Mouse (Mus musculus) WW6 (cell line): ENCODE measurements around the gene Msrb1.
"Not testable (repeated sequence)": the region's sequence is repeated elsewhere in the genome, so short reads cannot be mapped to it uniquely, and the experiment has no call there.

Experiments used
- DNase-seq: peaks from one replicate; pipeline ENCODE4 v3.0.0-alpha.2; 2013; ENCODE audit warnings: low read depth, low spot score

The Msrb1 gene

GRCm38 (mm10) chr17:24719494-24720222, 16.8 kb upstream of the Msrb1 start:
- peak; percentile 93 for DNase-seq

GRCm38 (mm10) chr17:24720616-24721015, 15.8 kb upstream of the Msrb1 start:
- not testable (repeated sequence) for DNase-seq

DNA sequence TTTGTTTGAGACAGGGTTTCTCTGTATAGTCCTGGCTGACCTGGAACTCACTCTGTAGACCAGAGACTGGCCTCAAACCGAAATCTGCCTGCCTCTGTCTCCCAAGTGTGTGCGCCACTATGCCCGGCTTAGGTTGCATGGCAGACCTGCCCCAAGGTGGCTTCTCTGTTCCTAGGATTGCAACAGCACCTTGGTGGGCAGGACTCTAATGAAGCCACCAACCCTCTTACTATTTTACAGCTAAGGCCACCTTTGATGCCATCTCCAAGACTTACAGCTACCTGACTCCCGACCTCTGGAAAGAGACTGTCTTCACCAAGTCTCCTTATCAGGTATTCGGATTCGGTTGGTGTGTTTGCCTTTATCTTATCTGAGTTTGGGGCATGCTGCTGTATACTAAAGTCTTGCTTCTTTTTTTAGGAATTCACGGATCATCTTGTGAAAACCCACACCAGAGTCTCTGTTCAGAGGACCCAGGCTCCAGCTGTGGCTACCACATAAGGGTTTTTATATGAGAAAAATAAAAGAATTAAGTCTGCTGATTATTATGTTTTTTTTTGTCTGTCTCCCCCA, 15.0 kb upstream of the Msrb1 start:
- DNase-seq: not testable (repeated sequence)

- no peak for DNase-seq
Observed at GRCm38 (mm10) chr17:24722220-24722924, 14.1 kb upstream of the Msrb1 start.

- no peak for DNase-seq
Observed at GRCm38 (mm10) chr17:24723122-24723880, 13.1 kb upstream of the Msrb1 start.

DNA sequence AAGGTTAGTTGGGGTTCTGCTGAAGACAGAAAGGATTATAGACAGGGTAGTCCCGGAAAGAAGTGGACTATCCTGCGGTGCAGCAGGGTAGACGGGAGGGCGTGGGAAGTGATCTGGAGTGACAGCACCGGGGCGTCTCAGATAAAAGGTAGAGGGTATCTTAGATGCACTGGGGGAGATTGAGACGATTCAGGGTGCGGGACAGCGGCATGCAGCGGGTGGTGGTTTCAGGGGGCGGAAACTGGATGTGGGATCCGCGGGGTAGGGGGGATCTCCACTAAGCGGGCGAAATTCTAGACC, 12.6 kb upstream of the Msrb1 start:
- no peak for DNase-seq

- peak; percentile 83 for DNase-seq
Observed at GRCm38 (mm10) chr17:24724184-24724583, 12.3 kb upstream of the Msrb1 start, which contains the start of gene Ndufb10. Gene Ndufb10, minus strand, starts transcription at chr17:24724478.

DNA sequence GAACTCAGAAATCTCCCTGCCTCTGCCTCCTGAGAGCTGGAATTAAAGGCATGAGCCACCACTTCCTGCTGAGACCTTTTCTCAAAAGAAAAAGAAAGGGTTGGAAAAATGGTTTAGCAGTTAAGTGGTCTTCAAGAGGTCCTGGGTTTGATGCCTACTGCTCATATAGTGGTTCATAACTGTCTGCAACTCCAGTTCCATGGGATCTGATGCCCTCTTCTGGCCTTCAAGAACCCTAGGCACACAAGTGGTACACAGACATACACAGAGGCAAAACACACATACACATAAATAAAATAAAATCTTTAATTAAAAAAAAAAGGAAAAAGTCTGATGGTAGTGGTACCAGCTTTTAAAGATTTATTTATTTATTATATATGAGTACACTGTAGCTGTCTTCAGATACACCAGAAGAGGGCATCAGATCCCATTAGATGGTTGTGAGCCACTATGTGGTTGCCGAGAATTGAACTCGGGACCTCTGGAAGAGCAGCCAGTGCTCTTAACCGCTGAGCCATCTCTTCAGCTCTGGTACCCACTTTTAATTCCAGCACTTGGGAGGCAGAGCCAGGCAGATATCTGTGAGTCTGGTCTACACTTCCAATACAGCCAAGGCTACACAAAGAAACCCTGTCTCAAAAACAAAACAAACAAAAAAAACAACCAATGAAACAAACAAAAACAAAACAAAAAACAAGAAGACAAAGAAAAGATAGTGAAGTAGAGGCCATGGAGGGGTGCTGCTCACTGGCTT, 10.6 kb upstream of the Msrb1 start:
- no peak for DNase-seq

DNA sequence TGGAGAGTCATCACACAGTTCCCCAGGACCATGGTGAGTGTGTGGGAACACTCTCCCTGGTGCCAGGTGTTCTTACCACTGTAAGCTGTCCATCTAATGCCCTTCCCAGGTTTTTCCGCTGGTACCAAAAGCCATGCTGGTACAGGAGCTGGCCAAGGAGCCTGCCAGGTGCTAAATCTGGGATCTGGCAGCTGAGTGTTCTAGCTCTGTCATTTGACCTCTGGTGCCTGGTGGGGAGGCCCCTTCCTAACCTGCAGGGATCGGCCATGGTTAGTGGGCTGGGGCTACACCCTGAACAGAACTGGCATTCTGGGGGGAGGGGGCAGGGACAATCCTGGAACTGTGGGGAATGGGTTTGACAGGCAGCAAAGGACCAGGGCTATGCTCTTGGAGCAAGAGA, 8.8 kb upstream of the Msrb1 start, which contains the start of gene Rpl3l:
TSS of gene Rpl3l (plus strand) at position 203 of the 400 bp plus-strand sequence.
- no peak for DNase-seq

GRCm38 (mm10) chr17:24728184-24728583, 8.3 kb upstream of the Msrb1 start:
- DNase-seq: no peak

DNA sequence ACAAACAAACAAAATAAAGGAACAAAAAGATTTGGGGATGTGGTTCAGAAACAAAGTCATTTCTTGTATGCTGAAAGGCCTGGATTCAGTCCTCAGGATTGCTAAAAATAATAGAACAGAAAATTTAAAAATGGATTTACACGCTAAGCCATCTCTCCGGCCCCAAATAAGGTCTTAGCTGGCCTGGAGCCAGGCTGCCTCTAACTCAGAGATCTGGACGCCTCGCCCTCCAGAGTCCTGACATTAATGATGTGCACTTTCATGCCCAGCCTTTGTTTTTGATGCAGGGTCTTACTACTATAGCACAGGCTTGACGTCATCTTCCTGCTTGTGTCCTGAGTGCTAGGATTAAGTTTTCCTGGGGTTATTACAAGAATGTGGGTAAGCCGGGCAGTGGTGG, 7.4 kb upstream of the Msrb1 start:
- DNase-seq: no peak

GRCm38 (mm10) chr17:24730787-24731186, 5.7 kb upstream of the Msrb1 start:
- DNase-seq: no peak

- DNase-seq: no peak
Observed at GRCm38 (mm10) chr17:24732233-24732935, 4.1 kb upstream of the Msrb1 start.

GRCm38 (mm10) chr17:24733434-24734050, 2.9 kb upstream of the Msrb1 start:
- no peak for DNase-seq

GRCm38 (mm10) chr17:24734513-24734912, 1.9 kb upstream of the Msrb1 start:
- DNase-seq: no peak

DNA sequence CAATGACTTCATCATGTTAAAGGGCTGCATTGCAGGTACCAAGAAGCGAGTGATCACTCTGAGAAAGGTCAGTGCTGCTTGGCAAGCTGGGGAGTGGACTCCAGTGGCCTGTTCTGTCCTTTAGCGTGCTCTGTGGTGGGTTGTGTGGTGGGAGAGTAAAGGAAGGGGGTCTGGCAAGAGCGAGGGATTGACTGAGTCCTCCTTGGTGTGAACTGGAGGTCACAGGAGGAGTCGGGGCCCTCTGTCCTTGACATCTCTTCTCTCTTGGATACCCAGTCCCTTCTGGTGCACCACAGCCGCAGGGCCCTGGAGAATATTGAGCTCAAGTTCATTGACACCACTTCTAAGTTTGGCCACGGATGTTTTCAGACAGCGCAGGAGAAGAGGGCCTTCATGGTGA, 996 bp upstream of the Msrb1 start:
- DNase-seq: no peak

DNA sequence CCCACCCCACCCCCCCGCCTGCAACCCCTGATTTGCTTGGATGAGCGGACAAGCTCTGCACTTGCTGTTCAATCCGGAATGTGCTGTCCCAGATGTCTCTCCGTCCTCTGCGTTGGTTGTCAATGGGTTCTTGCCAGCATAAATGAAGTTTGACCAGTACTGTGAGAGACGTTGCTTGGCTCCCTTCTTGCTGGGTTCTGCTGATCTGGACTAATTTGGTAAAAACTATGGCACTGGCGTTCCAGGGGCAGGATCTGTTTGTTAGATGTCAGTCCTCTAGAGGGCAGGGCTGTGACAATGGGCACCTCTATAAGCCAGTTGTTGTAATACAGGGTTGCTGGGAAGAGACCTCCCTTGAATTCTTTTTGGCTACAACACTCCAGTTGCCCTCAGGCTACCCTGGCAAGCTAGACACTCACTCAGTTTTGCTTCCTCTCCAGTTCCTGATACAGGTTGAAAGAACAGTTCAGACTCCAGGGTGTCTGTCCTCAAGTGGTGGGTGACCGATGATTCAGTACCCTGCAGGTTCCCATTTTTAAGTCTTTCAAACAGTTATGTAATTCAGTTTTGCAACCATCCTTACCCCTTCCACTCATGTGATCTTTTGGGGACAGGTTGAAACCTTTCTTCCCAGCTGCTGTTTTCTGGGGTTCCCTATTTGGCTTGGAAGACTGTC, 831 bp downstream of the Msrb1 start:
- no peak for DNase-seq

GRCm38 (mm10) chr17:24738238-24738637, 1.8 kb downstream of the Msrb1 start:
- DNase-seq: no peak

- DNase-seq: no peak
Observed at GRCm38 (mm10) chr17:24739926-24740325, 3.5 kb downstream of the Msrb1 start.

GRCm38 (mm10) chr17:24742307-24742706, 5.9 kb downstream of the Msrb1 start:
- DNase-seq: no peak
